In genomic region chr4:117813591-117814192, GRCm38 (mm10) we compare ENCODE assay signal across 11 mouse cellular contexts. TPM values are rescaled to one million over a fixed set of nuclear protein-coding genes. Genes with fewer than 3 reads are reported as not detected.
DNase-seq lines count a peak whose midpoint lies in the region.
"Had no signal": no experiment of that assay in that cellular context is flagged by ENCODE, and none has a peak within 500 bp of the region (broad histone marks: within the 10 kb centered on the region; RNA-seq: fewer than 3 reads in every experiment).

No protein-coding gene starts in this region.

- peak; percentile 13 to 16 for DNase-seq in layer of hippocampus, postnatal 36 days
- no peak for DNase-seq in layer of hippocampus, adult 18-20 months (ENCODE audit: low spot score in 2 of 2)
- peak; percentile 23 for DNase-seq in brain, adult 2 months (ENCODE audit: low read depth, low spot score)
- DNase-seq in lung, postnatal 10 days: peak; percentile 82
- peak; percentile 59 for DNase-seq in thymus, postnatal 14 days
- DNase-seq in cerebellum, adult 9-11 months: no peak
- no peak for DNase-seq in cerebellum, postnatal 10 days
- DNase-seq in urinary bladder, postnatal 36 days (ENCODE audit: low spot score in 2 of 2): no peak
- DNase-seq: kidney, postnatal 14 days; left cerebral cortex, postnatal 4 days had no signal

RNA-seq across cellular contexts. Expression of gene Slc6a9, which starts 20.6 kb away (rescaled TPM):
- total RNA-seq in layer of hippocampus, postnatal 36 days (2021): 10 to 100 TPM; 34.7 to 38.8 TPM
- total RNA-seq in layer of hippocampus, adult 18-20 months (2021): 10 to 100 TPM; 35.3 to 37.4 TPM

RNA-seq across cellular contexts. Expression of gene Klf17, which starts 48.2 kb away (rescaled TPM):
- not detected for total RNA-seq in layer of hippocampus, postnatal 36 days (2021)
- not detected for total RNA-seq in layer of hippocampus, adult 18-20 months (2021)
- total RNA-seq: heart, postnatal 10 days; left cerebral cortex, postnatal 4 days had no signal

RNA-seq across cellular contexts. Expression of gene Ccdc24, which starts 58.7 kb away (rescaled TPM):
- 1 to 10 TPM in 1 of 2 experiments, under 1 TPM in 1; 0.52 to 1.5 TPM for total RNA-seq in layer of hippocampus, postnatal 36 days (2021)
- under 1 TPM; 0.28 to 0.72 TPM for total RNA-seq in layer of hippocampus, adult 18-20 months (2021)

Comparison
In these comparisons a context has a peak if more than half of its experiments do, and no peak if none do; other contexts are left out.
1. DNase-seq: peak in layer of hippocampus, postnatal 36 days (2 of 2), brain, adult 2 months (single experiment), lung, postnatal 10 days (single experiment) and thymus, postnatal 14 days (single experiment); none in layer of hippocampus, adult 18-20 months (0 of 2), cerebellum, adult 9-11 months (single experiment), cerebellum, postnatal 10 days (0 of 2) and urinary bladder, postnatal 36 days (0 of 2).